8 mouse cellular contexts compared by ENCODE assay signal in genomic region chr5:142700842-142701589, GRCm38 (mm10). TPM values are rescaled to one million over a fixed set of nuclear protein-coding genes. Genes with fewer than 3 reads are reported as not detected.
DNase-seq lines count a peak whose midpoint lies in the region; TF ChIP-seq lines count a peak whose summit lies in the region.

No protein-coding gene starts in this region.

- 8% methylated on average over 15 of the region's 15 CpGs for WGBS in kidney, adult 2 months
- 12% methylated on average over 15 of the region's 15 CpGs for WGBS in forebrain, embryonic 10.5 days
- 9% methylated on average over 15 of the region's 15 CpGs for WGBS in midbrain, embryonic 10.5 days

- no peaks in the 10 kb centered on the region for H3K9me3 ChIP-seq in forebrain, embryonic 10.5 days
- no peaks in the 10 kb centered on the region for H3K9me3 ChIP-seq in midbrain, embryonic 10.5 days (replicated peaks)

- H3K27ac ChIP-seq in kidney, adult 2 months (ENCODE audit: insufficient read depth, low read depth, low read length): no peak overlapping the region
- H3K27ac ChIP-seq in forebrain, embryonic 10.5 days: no peak overlapping the region
- H3K27ac ChIP-seq in midbrain, embryonic 10.5 days (replicated peaks): no peak overlapping the region

- no peaks in the 10 kb centered on the region for H3K36me3 ChIP-seq in kidney, adult 2 months (ENCODE audit: control insufficient read depth, insufficient read depth, low read length)
- peaks cover 14% of the 10 kb centered on the region; the same call in 1 of the 2 replicates for H3K36me3 ChIP-seq in forebrain, embryonic 10.5 days (replicated peaks)
- peaks cover 13% of the 10 kb centered on the region for H3K36me3 ChIP-seq in midbrain, embryonic 10.5 days

- no peak for TF ChIP-seq POLR2A in kidney, adult 2 months (IDR thresholded peaks at IDR 0.05; ENCODE audit: low read depth, low read length)

- no peaks in the 10 kb centered on the region for H3K4me1 ChIP-seq in kidney, adult 2 months (ENCODE audit: control insufficient read depth, insufficient read depth, low read length)
- peaks cover 36% of the 10 kb centered on the region for H3K4me1 ChIP-seq in forebrain, embryonic 10.5 days
- peaks cover 28% of the 10 kb centered on the region for H3K4me1 ChIP-seq in midbrain, embryonic 10.5 days

- H3K27me3 ChIP-seq in kidney, adult 2 months (replicated peaks; ENCODE audit: control insufficient read depth, insufficient read depth, low read length): peaks cover 5% of the 10 kb centered on the region; the same call in 1 of the 2 replicates
- H3K27me3 ChIP-seq in forebrain, embryonic 10.5 days (ENCODE audit: poor library complexity, severe bottlenecking): peaks cover 51% of the 10 kb centered on the region
- H3K27me3 ChIP-seq in midbrain, embryonic 10.5 days (ENCODE audit: low read depth, poor library complexity, severe bottlenecking): peaks cover 45% of the 10 kb centered on the region

- H3K4me3 ChIP-seq in kidney, adult 2 months (ENCODE audit: insufficient read depth, low read depth, low read length): no peak overlapping the region
- H3K4me3 ChIP-seq in forebrain, embryonic 10.5 days: peak overlapping the region; percentile 82
- peak overlapping the region; percentile 74 for H3K4me3 ChIP-seq in midbrain, embryonic 10.5 days

- peak; percentile 15 for DNase-seq in kidney, adult 9 months
- DNase-seq in kidney, adult 2 months: no peak
- DNase-seq in forebrain, embryonic 10.5 days (ENCODE audit: extremely low spot score, low spot score): no peak
- peak; percentile 40 for DNase-seq in kidney, postnatal 14 days
- DNase-seq in midbrain, embryonic 10.5 days (ENCODE audit: low spot score): no peak
- DNase-seq in c-Kit-positive CD71-positive TER-119-positive erythroid progenitor cells, embryonic 14.5 days (ENCODE audit: low spot score): no peak
- DNase-seq in left cerebral cortex, adult 9 months (ENCODE audit: low spot score in 2 of 2): no peak
- DNase-seq in MN1 (ENCODE audit: low spot score): no peak

- no peak for TF ChIP-seq CTCF in kidney, adult 2 months (conservative IDR thresholded peaks at IDR 0.05; ENCODE audit: insufficient read depth, insufficient read length, low read depth, low read length)

RNA-seq across cellular contexts. Expression of gene Slc29a4, which starts 8.7 kb away (rescaled TPM):
- 0.92 and 1.1 TPM in 2 replicates for polyA plus RNA-seq in kidney, adult 2 months (2012; rRNA removed)
- 19.8 and 21.4 TPM in 2 replicates for polyA plus RNA-seq in forebrain, embryonic 10.5 days (2016; fragmentation: Nextera tagmentation; extraction: Ambion mirVana)
- 22.8 and 32.6 TPM in 2 replicates for polyA plus RNA-seq in midbrain, embryonic 10.5 days (2016; fragmentation: Nextera tagmentation; extraction: Ambion mirVana)

Comparison
In these comparisons a context has a peak if more than half of its experiments do, and no peak if none do; other contexts are left out.
1. DNase-seq: peak in kidney, adult 9 months (single experiment) and kidney, postnatal 14 days (single experiment); none in kidney, adult 2 months (single experiment), forebrain, embryonic 10.5 days (single experiment), midbrain, embryonic 10.5 days (single experiment), c-Kit-positive CD71-positive TER-119-positive erythroid progenitor cells, embryonic 14.5 days (single experiment), left cerebral cortex, adult 9 months (0 of 2) and MN1 (single experiment).